Mouse (Mus musculus) hindbrain, embryonic 12.5 days (tissue): ENCODE results near the gene Methig1. TPM values are rescaled to one million over a fixed set of nuclear protein-coding genes. Genes with fewer than 3 reads are reported as not detected.

Experiments used
- ATAC-seq: fragments of 200-750 bp; cut with Nextera tagmentation; 2 replicates; pipeline ENCODE4 v1.8.0; 2017; ENCODE audit warnings: moderate TSS enrichment; ENCODE audit not compliant: low FRiP score
- H3K27ac ChIP-seq: fragments of 300-500 bp; sonication (generic); 2 replicates; pipeline ENCODE4 v1.5.1; 2016; ENCODE audit warnings: mild to moderate bottlenecking
- H3K27me3 ChIP-seq: fragments of 300-500 bp; sonication (generic); 2 replicates; pipeline ENCODE4 v1.6.1; 2016; ENCODE audit warnings: mild to moderate bottlenecking
- H3K36me3 ChIP-seq: fragments of 300-500 bp; sonication (generic); 2 replicates; pipeline ENCODE4 v1.6.1; 2016; ENCODE audit warnings: mild to moderate bottlenecking
- H3K4me1 ChIP-seq: fragments of 300-500 bp; sonication (generic); 2 replicates; pipeline ENCODE4 v1.6.1; 2016
- H3K4me2 ChIP-seq: fragments of 300-500 bp; sonication (generic); replicated peaks from 2 replicates; pipeline ENCODE4 v1.6.1; 2016; ENCODE audit warnings: mild to moderate bottlenecking
- H3K4me3 ChIP-seq: fragments of 300-500 bp; sonication (generic); 2 replicates; pipeline ENCODE4 v1.5.1; 2016; ENCODE audit warnings: mild to moderate bottlenecking
- H3K9ac ChIP-seq: fragments of 300-500 bp; sonication (generic); 2 replicates; pipeline ENCODE4 v1.6.1; 2016; ENCODE audit warnings: mild to moderate bottlenecking, moderate library complexity
- H3K9me3 ChIP-seq: fragments of 300-500 bp; sonication (generic); replicated peaks from 2 replicates; pipeline ENCODE4 v1.6.1; 2016; ENCODE audit warnings: mild to moderate bottlenecking
- WGBS: fragments of 180-500 bp; shearing (Covaris S2); methylation state at CpG from one replicate; pipeline ENCODE4 v1.1.7; 2016; 5-methylcytosine and 5-hydroxymethylcytosine counted together
- polyA plus RNA-seq: library from polyadenylated mRNA; unstranded; fragments of >200 nt; fragmentation: Nextera tagmentation; extraction: Ambion mirVana; gene quantifications from 2 replicates; pipeline ENCODE4 v1.2.1, GENCODE M21; 2016

The Methig1 gene
- polyA plus RNA-seq, 1 experiment from 2014 or later = not detected

DNA sequence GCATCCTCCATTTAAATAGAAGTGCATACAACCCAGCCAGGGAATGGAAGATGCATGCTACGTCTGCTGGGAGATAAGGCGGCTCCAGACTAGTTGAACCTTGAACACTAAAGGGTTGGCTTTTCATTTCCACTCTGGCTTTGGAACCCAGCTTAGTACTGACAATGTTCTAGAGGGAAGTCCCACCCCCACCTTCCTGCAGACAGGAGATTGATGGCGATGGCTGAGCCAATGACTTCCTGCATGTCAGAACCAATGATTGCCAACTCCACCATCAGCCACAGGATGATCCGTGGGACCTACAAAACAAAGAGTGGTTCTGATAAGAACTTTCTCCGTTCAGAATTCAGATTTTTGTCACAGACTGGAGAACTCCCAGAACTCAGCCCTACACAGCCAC lies 53.1 kb downstream of the Methig1 start:
- WGBS = 93% methylated on average over 5 of the region's 5 CpGs
- peaks cover 84% of the 10 kb centered on the region for H3K36me3 ChIP-seq

DNA sequence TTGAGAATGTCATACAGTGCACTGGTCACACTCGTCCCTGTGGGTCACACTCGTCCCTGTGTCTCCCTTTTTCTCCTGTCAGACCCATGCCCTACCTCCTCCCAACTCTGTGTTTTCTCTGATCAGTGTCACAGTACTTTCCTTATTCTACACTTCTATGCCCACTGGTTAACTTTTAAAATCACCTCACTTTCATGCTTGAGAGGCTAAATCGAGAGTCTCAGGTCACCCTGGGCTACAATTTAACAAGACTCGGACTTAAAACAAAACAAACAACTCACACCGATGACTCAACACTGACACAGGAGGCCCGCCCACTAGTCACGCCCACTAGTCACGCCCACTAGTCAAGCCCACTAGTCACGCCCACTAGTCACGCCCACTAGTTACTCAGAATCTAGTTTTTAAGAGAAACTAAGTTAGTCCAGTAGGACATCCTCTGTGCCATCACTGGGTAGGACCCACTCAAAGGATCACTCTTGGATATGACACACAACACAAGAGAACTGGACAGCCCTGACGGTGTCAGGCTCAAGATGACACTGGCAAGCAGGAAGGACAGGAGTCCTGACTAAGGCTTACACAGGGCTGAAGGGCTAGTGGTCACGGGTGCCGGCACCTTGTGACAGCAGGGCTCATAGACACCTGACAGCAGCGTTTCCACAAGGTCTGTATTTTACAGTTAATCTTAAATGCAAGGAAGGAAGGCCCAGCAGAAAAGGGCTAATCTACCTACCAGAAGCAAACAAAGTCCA lies 58.1 kb downstream of the Methig1 start:
- ATAC-seq = no peak
- Histone ChIP-seq H3K9me3 (no peaks in the 10 kb centered on the region), H3K4me3 (no peak overlapping the region), H3K4me2 (no peak overlapping the region), H3K36me3 (peaks cover 40% of the 10 kb centered on the region), H3K9ac (no peak overlapping the region), H3K27me3 (no peaks in the 10 kb centered on the region), H3K27ac (no peak overlapping the region), H3K4me1 (peaks cover 5% of the 10 kb centered on the region; the same call in 1 of the 2 replicates)
- 69% methylated on average over 14 of the region's 14 CpGs for WGBS

More for the DNA sequence above, 53.1 kb downstream of the Methig1 start:
- H3K4me1 ChIP-seq = no peaks in the 10 kb centered on the region
- H3K9ac ChIP-seq = no peak overlapping the region
- no peak overlapping the region for H3K27ac ChIP-seq
- no peak overlapping the region for H3K4me3 ChIP-seq
- H3K4me2 ChIP-seq = no peak overlapping the region
- ATAC-seq = no peak
- H3K27me3 ChIP-seq = no peaks in the 10 kb centered on the region
- no peaks in the 10 kb centered on the region for H3K9me3 ChIP-seq

DNA sequence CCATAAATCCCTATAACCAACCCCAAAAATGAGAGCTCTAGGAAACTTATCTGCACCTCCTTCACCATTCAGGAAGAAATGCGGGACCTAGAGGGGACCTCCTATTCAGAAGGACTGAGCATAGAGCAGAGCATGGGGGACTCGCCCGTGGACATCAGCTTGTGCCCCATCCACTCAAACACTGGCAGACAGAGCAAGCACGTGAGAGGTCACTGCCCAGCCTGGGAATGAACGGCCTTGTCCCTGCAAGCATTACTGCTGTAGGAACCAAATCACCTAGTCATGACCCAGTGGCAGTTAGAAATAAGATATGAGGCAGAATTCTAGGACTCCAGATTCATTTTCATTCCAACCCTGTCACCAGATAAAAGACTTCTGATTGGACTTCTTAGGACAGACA lies 58.8 kb downstream of the Methig1 start:
- Histone ChIP-seq H3K9ac (no peak overlapping the region), H3K27ac (no peak overlapping the region), H3K4me1 (peaks cover 5% of the 10 kb centered on the region; the same call in 1 of the 2 replicates), H3K9me3 (no peaks in the 10 kb centered on the region), H3K4me2 (no peak overlapping the region), H3K36me3 (peaks cover 38% of the 10 kb centered on the region), H3K27me3 (no peaks in the 10 kb centered on the region), H3K4me3 (no peak overlapping the region)
- ATAC-seq = no peak
- 86% methylated on average over 5 of the region's 5 CpGs for WGBS

DNA sequence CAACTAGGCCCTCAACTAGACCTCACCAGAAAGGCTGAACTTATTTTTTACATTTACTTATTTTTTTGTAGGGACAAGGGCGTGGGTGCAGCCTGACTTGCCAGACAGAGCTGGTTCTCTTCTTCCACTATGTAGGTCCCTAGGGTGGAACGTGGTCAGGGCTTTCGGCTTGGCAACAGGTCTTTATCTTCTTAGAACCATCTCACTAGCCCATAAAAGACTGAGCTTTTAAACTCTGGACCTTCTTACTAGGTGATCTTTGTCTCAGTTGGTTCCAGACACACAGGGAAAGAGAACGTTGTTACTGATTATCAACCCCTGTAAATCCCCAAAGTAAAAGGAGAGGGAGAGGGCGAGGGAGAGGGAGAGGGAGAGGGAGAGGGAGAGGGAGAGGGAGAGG lies 60.4 kb downstream of the Methig1 start:
- no peak overlapping the region for H3K9ac ChIP-seq
- WGBS = 84% methylated on average over 4 of the region's 5 CpGs
- peaks cover 5% of the 10 kb centered on the region; the same call in 1 of the 2 replicates for H3K4me1 ChIP-seq
- no peak overlapping the region for H3K27ac ChIP-seq
- no peak overlapping the region for H3K4me2 ChIP-seq
- H3K36me3 ChIP-seq = peaks cover 24% of the 10 kb centered on the region
- H3K4me3 ChIP-seq = no peak overlapping the region
- no peaks in the 10 kb centered on the region for H3K9me3 ChIP-seq
- H3K27me3 ChIP-seq = no peaks in the 10 kb centered on the region
- no peak for ATAC-seq

DNA sequence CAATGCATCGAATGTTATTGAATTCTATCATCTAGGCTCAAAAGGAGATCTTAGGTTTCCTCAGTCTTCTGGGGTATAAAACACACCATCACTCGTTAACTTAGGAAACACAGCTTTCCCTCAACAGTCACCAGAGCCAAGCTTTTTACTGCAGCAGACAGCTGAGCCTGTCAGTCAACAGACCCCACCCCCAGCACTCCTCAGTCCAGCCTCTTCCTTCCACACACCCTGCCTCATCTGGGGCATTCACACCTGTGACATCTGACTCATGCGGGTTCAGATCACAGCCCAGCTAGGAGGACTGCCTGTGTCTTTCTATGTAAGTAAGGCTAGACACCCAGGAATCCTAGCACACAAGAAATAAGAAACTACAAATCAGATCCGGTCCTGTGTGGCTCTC lies 61.1 kb downstream of the Methig1 start:
- Histone ChIP-seq H3K27ac (no peak overlapping the region), H3K9ac (no peak overlapping the region), H3K9me3 (no peaks in the 10 kb centered on the region), H3K27me3 (no peaks in the 10 kb centered on the region), H3K36me3 (peaks cover 17% of the 10 kb centered on the region), H3K4me2 (no peak overlapping the region), H3K4me3 (no peak overlapping the region), H3K4me1 (peaks cover 5% of the 10 kb centered on the region; the same call in 1 of the 2 replicates)
- ATAC-seq = no peak
- 79% methylated on average over 4 of the region's 4 CpGs for WGBS

DNA sequence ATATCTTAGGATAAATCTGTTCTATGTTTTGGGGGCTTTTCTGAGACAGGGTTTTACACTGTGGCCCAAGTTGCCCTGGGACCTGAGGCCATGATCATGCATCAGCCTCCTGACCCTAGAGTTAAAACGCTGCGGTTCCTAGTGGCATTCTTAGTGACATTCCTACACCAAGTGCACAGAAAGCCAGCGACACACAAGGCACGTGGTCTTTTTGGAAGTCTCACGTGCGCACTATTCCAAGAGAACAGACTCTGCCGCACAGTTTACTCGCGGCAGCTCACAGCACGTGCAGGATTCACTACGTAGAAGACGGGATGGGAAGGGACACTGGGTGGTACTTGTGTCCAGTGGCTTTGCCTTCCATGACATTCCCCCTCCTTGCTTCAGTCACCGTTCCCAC lies 62.0 kb downstream of the Methig1 start:
- peaks cover 14% of the 10 kb centered on the region for H3K4me1 ChIP-seq
- ATAC-seq = no peak
- no peak overlapping the region for H3K27ac ChIP-seq
- H3K9ac ChIP-seq = no peak overlapping the region
- H3K36me3 ChIP-seq = peaks cover 14% of the 10 kb centered on the region
- no peak overlapping the region for H3K4me3 ChIP-seq
- no peak overlapping the region for H3K4me2 ChIP-seq
- no peaks in the 10 kb centered on the region for H3K9me3 ChIP-seq
- WGBS = 91% methylated on average over 13 of the region's 13 CpGs
- no peaks in the 10 kb centered on the region for H3K27me3 ChIP-seq

DNA sequence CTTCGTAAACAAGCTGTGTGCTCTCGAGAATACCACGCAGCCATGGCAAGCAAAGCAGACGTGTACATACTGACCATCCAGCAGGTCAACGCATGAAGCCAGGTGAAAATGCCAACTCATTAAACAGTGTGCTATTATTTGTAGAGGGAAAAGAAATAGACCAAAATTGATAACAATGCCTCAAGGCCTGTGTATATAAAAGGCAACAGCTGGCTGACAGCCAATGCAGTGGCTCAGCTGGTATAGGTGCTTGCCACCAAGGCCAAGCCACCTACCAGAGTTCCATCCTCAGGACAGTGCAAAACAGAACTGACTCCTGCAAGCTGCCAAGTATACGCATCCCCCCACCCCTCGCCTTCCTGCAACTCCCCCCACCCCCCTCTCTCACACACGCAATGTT lies 62.7 kb downstream of the Methig1 start:
- Histone ChIP-seq H3K9me3 (no peaks in the 10 kb centered on the region), H3K4me1 (peaks cover 21% of the 10 kb centered on the region), H3K27ac (no peak overlapping the region), H3K4me2 (no peak overlapping the region), H3K9ac (no peak overlapping the region), H3K27me3 (no peaks in the 10 kb centered on the region), H3K36me3 (peaks cover 7% of the 10 kb centered on the region), H3K4me3 (no peak overlapping the region)
- ATAC-seq = no peak
- 85% methylated on average over 8 of the region's 8 CpGs for WGBS

DNA sequence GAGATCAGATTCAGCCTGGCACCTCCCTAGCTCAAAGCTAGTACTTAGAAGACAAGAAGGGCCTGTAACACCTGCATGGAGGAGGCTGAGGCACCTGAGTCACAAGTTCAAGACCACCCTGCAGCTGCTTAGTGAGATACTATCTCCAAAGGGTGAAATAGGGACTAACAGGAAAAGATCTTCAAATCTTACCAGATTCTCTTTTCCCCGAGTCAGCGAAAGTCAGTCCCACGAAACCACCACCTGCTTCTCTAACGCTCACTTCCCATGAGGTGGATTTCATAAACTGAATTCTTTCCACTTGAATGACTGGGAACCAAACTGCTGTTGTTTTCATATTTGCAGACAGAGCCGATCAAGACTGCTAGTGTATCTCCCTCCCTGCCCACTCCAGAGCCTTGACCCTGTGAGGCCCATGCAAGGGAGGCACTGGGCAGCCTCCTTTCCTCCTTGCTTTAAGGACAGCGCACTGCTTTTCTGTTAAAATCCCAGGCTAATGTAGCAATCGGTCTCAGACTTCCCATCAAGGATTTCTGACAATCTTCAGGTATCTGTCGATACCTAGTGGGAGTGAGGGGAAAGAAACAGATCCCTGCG lies 65.0 kb downstream of the Methig1 start:
- Histone ChIP-seq H3K9me3 (no peaks in the 10 kb centered on the region), H3K4me2 (no peak overlapping the region), H3K4me1 (peaks cover 32% of the 10 kb centered on the region), H3K27ac (no peak overlapping the region), H3K9ac (no peak overlapping the region), H3K36me3 (no peaks in the 10 kb centered on the region), H3K4me3 (no peak overlapping the region), H3K27me3 (no peaks in the 10 kb centered on the region)
- no peak for ATAC-seq
- 89% methylated on average over 9 of the region's 9 CpGs for WGBS

DNA sequence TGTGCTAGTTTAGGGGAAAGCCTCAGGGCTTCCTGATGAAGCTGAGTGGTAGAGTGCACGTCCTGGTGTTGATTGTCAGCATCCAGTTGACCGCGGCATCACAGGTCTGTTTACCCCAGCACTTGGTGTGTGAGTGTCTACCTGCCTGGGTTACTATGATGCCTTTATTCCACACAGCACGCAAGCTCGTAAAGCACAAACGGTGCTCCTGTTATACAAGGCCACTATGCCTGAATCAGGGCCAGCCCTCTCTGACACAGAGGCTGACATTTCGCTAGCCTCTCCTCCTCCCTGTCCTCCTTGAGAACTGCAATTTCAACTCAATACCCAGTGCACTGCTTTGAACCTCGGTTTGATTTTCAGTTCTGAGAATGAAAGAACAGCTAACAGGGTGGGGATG lies 66.4 kb downstream of the Methig1 start:
- Histone ChIP-seq H3K27me3 (peaks cover 6% of the 10 kb centered on the region), H3K4me3 (no peak overlapping the region), H3K27ac (no peak overlapping the region), H3K4me2 (0 out of 2 replicates have a peak overlapping the region, but pooled peaks have one; percentile 8), H3K9ac (no peak overlapping the region), H3K9me3 (no peaks in the 10 kb centered on the region), H3K36me3 (no peaks in the 10 kb centered on the region), H3K4me1 (peaks cover 37% of the 10 kb centered on the region)
- 71% methylated on average over 8 of the region's 8 CpGs for WGBS
- ATAC-seq = no peak

DNA sequence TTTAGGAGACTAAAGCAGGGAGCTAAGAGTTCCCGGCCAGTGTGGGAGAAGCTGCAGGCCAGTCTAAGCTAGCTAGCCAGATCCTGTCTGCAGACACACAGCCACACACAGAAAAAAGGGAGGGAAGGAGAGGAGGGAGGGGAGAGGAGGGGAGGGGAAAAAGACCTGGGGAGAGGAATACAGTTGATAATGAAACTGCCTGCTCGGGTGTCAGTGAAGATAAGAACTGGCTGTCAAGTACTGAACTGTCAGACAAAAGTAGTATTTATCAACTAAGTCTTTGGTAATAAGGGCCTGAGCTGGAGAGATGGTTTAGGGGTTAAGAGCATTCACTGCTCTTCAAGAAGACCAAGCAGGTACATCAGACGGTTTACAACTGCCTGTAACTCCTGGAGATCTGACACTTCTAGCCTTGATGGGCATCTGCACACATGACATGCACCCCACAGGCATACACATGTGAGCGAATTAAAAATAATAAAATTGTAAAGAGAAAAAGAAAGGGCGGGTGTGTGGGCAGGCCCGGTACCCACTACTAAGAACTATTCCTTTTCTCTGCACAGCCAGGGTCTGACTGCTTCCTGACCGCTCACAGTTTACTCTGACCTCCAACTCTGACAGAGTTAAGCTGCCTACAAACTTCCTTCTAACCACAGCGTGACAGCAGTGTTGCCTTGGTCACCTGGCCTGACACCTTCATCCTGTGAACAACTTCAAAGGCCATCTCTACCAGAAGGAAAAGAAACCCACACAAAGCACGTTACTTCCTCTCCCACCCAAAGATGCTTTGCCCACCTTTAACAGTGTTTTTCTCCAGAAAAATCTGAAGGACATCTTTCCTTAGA lies 67.2 kb downstream of the Methig1 start:
- Histone ChIP-seq H3K27me3 (peaks cover 14% of the 10 kb centered on the region), H3K27ac (0 out of 2 replicates have a peak overlapping the region, but pooled peaks have one; percentile 1), H3K36me3 (no peaks in the 10 kb centered on the region), H3K9ac (no peak overlapping the region; the same call in 1 of the 2 replicates), H3K4me1 (peaks cover 39% of the 10 kb centered on the region), H3K4me2 (no peak overlapping the region), H3K4me3 (no peak overlapping the region), H3K9me3 (no peaks in the 10 kb centered on the region)
- 66% methylated on average over 9 of the region's 9 CpGs for WGBS
- ATAC-seq = no peak

DNA sequence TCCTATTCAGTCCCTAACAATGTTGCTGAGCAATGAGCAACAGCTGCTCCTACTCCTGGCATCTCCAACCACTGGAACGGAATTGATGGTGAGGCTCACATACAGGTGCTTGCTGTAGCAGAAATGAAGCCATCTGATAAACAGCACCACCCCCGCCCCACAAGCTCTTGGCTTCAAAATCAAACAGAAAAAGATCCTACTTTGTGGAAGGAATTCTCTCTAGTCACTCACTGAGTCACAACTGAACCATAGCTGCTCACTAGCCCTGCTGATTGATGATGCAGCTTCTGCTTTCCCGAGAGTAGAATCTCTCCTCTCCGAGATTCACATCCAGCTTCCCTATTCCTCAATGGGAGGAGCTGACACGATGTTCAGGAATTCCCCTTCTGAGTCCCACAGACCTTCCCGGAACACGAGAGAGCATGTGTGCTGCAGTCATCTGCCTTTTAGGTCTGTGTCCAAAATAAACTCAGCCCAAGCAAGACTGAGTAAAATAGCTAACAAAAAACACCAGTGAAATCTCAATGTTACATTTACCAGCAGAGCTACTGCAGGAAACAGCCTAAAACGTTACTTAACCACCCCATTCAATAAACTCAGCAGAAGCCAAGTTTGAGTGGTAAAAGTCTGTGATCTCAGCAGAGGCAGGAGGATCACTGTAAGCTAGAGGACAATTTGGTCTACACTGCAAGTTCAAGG lies 68.3 kb downstream of the Methig1 start:
- no peak for ATAC-seq
- H3K4me3 ChIP-seq = peak overlapping the region; percentile 76; the same call in 1 of the 2 replicates

More for the DNA sequence above, 68.3 kb downstream of the Methig1 start:
- no peaks in the 10 kb centered on the region for H3K9me3 ChIP-seq
- no peak overlapping the region for H3K27ac ChIP-seq
- no peak overlapping the region for H3K9ac ChIP-seq
- peak overlapping the region; percentile 81; the same call in 1 of the 2 replicates for H3K4me2 ChIP-seq
- H3K27me3 ChIP-seq = peaks cover 22% of the 10 kb centered on the region
- no peaks in the 10 kb centered on the region for H3K36me3 ChIP-seq
- peaks cover 39% of the 10 kb centered on the region for H3K4me1 ChIP-seq
- WGBS = 39% methylated on average over 8 of the region's 8 CpGs
